Mouse (Mus musculus): ENCODE results near the gene Adam17.
"Not testable (repeated sequence)": the region's sequence is repeated elsewhere in the genome, so short reads cannot be mapped to it uniquely, and the experiment has no call there.

Gene Adam17

DNA sequence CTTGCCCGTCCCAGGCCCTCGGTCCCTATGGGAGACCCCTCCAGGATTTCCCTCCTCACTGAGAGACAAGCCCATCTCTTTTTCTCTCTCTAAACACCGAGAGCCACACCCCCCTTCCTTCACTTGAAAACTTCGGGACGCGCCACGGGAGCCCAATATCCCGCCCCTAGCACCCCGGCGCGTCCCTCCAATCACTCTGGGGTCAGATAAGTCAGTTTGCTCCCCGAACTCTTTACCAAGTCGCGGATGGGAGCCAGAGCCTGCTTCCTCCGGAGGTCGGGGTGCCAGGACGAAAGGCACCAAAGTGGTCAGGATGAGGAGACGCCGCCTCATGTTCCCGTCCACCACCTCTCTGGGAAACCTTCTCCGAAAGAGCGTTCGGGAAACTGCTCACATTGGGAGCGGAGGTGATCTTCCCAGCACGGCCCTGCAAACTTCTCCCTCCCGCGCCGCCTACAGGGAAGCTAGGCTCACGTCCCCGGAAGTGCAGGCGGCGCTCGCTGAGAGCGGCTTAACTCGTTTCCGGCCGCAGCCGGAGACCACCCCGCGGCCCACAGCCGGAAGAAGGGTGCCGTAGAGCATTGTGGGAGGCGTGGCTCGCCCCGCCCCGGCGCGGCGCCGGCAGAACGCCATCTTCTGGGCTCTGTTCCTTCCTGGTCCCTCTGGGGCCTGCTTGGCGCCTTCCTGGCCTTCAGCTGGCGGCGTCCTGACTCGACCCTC lies at the start of gene Adam17:
Gene Adam17 (minus strand): TSS at position 533 of the 720 bp plus-strand sequence.
- ATAC-seq (ENCODE audit: insufficient number of reproducible peaks, low FRiP score, low TSS enrichment) = peak; percentile 99

DNA sequence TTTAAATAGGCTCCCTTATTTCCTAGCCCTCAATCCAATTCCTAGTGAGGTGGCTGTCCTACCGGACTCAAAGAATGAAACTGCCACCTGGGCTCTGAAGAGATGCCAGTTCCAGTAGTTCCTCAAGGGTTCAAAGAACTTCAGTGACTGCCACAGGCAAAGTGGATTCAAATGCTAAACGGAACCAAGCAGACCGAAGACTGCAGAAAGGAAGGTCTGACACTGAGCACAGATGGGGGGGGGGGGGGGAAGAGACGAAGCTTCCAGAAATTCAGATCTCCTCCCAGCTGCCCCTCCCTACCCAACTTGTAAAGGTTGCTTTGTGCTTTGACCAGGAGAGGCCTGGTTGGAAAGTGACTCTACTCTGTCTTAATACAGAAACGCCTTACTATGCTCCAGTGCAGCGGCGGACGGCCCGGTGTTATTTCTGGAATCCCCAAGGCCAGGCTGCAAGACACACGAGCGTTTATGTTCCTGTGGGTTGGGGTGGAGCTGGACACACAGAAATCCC lies 45.2 kb upstream of the Adam17 start:
- no peak for ATAC-seq (ENCODE audit: insufficient number of reproducible peaks, low FRiP score, low TSS enrichment)

DNA sequence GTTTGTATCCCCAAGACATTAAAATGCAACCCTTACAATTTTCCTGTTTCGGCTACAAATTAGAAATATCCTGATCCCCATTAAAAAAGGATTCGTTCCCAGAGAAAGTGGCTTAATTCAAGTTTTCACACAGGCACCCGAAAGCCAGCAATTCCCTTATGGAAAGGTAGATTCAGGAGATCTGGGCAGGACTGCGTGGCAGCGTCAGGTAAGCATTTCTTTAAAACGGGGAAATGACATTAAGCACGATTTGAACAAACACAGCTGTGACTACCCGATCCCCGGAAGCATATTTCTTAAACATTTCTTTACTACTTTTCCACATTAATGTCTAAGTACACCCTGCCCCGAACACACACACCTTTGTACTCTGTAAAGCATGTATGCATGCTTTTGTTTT lies 44.7 kb upstream of the Adam17 start:
- no peak for ATAC-seq (ENCODE audit: insufficient number of reproducible peaks, low FRiP score, low TSS enrichment)

DNA sequence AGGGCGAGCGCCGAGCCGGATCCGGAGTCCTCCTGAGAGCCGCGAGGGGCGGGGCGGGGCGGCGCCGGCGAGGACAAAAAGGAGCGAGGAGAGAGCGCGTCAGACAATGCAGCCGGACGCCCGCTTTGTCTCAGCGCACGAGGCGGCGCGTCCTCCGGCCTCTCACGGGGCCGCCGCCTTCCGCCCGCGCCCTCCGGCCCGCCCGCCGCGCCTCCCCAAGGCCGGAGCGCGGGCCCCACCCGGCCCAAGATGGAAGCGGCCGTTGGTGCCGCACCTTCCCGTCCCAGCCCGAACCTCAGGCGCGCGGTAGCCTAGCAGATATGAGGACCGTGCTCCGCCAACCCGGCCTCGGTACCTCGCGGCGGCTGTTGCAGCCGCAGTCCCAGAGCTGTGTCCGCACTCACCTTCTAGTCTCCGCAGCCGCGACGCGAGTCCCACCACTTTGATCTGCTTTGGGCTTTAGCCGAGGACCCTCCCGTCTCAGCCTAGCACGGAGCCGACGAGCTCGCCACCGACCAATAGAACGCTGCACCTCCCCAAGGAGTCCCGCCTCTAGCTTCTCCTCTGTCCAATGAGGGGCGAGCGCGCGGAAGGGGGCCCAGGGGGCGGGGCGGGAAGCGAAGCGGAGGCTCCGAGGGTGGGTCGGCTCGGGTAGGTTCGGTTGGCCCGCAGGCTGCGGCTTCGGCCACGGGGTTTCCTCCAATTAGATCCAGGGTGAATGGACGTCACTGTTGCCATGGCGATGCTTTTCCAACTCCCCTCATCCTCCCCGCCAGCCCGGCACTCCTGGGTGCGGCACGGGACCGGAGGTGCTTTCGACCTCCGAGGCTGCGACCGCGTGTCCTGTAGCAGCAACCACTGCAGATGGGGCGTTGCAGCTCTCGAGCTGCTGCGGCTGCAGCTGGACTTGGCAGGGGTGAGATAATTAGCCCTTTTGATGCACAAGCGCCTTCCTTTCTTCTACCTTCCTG lies 44.0 kb upstream of the Adam17 start, which contains the start of gene Ywhaq:
Gene Ywhaq (minus strand): TSS at position 538 of the 971 bp plus-strand sequence.
- ATAC-seq (ENCODE audit: insufficient number of reproducible peaks, low FRiP score, low TSS enrichment) = peak; percentile 94

DNA sequence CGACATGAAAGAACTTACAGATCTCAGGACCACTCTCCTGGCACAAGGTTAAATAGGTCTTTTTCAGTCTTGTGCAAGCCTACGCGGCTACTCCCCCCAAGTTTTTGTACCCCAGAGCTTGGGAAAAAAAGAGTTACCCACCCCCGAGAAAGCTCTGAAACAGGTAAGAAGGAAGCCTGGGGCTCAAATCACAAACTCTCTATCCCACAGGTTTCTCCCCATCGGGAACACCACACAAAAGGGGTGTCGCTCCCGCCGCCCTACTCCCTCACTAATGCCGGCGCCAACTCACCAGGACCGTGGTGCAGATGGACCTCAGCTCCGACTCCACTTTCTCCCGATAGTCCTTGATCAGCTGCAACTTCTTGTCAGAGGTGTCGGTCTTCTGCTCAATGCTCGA lies 43.1 kb upstream of the Adam17 start:
- ATAC-seq (ENCODE audit: insufficient number of reproducible peaks, low FRiP score, low TSS enrichment) = no peak

DNA sequence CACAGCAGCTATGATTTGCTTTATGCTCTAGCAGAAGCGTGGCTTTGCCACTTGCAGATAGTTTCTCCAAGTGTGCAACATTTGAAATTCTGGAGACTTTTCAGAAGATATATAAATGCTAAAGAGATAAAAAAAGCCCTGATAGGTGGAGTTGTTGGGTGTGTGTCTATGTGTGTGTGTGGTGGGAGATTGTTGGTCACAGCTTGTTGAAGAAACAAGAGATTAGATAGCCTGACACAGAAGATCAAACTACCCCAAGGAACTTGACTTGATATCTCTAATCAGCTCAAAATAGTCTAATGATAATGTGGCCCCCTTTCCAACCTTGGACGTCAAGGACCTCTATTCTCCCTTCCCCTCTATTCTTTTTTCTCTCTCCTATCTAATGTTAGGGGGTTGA lies 37.2 kb upstream of the Adam17 start:
- no peak for ATAC-seq (ENCODE audit: insufficient number of reproducible peaks, low FRiP score, low TSS enrichment)

DNA sequence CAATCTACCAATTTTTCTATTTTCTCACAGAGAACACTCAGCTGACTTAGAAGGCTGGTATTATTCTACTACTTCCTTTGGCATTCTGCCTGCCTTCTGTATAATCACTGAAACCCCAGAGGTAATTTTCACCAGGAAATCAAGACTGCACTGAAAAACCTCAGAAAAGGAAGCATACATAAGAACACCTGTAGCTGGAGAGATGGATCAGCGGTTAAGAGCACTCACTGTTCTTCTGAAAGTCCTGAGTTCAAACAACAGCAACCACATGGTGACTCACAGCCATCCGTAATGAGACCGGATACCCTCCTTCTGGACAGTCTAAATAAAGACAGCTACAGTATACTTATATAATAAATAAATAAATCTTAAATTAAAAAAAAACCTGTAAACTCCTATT lies 36.2 kb upstream of the Adam17 start:
- ATAC-seq (ENCODE audit: insufficient number of reproducible peaks, low FRiP score, low TSS enrichment) = no peak

DNA sequence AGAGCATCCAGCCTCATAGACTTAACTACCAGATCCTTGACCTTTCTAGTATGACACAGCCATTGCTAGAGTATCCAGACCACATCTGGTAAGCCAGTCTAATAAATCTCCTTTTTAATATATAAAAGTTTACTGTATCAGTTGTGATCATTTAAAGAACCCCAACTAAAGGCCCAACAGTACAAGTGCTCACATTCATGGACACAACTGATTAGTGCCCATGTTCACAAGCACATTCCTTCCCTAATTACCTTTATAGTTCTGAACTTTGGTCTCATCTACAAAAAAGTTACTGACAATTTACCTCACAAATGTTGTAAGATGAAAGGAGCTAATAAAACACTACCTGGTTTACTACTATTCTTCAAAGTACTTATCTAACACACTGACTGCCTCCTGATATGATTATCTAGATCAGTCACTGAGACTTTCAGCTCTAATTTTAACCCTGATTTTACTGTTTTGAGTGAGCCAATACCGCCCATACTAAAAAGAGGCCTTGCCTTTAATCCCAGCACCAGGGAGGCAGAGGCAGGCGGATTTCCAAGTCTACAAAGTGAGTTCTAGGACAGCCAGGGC lies 35.4 kb upstream of the Adam17 start:
- no peak for ATAC-seq (ENCODE audit: insufficient number of reproducible peaks, low FRiP score, low TSS enrichment)

DNA sequence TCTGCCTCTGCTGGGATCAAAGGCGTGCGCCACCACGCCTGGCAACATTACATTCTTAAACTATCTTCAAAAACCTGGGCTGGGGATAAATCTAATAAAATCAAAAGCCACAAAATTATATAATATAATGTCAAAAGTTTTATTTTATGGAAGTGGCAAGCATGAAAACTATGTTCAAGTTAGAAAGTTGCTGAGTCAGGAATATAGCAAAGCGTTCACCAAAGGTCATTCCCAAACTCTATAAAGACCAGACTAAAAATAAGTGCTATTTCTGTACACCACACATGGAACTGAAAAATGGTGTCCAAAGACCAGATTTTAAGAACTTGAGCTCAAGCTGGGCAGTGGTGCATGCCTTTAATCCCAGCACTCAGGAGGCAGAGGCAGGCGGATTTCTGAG lies 29.3 kb upstream of the Adam17 start:
- no peak for ATAC-seq (ENCODE audit: insufficient number of reproducible peaks, low FRiP score, low TSS enrichment)

DNA sequence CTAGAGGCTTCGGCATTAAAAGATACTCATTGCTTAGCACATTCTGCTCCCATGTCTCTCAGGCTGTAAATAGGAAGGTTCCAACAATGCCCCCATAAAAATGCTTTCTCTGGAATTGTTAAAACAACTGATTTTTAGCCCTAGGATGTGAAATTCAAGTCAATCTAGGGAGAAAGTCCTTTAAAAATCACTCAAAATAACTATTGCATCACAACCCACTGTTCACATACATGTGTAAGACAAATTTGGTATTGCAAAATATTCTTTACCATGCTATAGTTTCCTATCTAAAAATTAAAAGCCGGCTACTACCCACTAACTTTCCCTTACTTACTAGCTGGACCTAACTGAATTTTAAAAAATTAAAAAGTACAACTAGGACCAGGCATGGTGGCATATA lies 12.8 kb upstream of the Adam17 start:
- no peak for ATAC-seq (ENCODE audit: insufficient number of reproducible peaks, low FRiP score, low TSS enrichment)

DNA sequence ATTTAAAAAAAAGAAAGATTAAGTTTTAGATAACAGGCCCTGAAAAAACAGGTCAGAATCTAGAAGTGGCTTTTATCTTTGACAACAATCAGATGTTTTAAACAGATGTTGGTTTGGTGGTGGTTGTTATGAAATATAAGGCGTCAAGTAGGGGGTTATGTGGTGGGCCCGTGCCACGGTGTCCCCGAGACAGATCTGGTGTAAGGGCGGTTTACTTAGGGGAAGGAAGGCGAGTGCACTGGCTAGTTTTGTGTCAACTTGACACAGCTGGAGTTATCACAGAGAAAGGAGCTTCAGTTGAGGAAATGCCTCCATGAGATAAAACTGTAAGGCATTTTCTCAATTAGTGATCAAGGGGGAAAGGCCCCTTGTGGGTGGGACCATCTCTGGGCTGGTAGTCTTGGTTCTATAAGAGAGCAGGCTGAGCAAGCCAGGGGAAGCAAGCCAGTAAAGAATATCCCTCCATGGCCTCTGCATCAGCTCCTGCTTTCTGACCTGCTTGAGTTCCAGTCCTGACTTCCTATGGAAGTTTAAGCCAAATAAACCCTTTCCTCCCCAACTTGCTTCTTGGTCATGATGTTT lies 5.4 kb upstream of the Adam17 start:
- not testable (repeated sequence) for ATAC-seq (ENCODE audit: insufficient number of reproducible peaks, low FRiP score, low TSS enrichment)

DNA sequence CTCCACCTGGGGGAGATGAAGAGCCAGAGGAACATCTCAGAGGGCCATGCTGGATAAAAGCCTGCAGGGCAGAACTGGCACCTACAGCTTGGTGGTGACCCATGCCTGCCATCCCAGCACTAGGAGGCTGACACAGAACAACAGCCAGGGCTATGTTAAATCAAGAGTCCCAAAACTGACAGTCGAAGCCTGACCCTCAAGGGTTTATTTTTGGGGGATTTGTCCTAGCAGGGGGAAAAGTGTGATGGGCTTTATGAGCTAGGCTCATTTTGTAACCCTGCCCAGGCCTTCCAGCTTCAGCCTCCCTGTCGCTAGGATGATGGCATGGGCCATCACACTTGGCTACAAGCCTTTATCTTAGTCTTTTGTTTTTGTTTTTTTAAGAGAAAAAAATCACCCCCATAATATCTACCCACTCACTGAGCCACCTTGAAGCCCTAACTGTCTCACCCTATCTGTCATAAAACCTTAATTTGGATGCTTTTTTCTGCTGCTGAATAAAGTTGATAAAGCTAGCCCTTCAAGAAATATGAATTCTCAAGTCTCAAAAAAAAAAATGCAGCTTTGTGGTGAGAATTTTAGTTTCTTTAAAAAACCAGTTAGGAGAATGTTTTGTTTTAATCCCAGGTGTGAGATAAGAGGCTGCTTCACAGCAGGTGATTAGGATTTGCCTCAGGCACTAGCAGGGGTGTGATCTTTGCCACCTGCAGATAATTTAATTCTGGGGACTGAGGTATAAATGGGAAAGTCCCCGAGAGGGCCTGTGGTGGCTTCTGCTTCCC lies 2.1 kb upstream of the Adam17 start:
- no peak for ATAC-seq (ENCODE audit: insufficient number of reproducible peaks, low FRiP score, low TSS enrichment)

DNA sequence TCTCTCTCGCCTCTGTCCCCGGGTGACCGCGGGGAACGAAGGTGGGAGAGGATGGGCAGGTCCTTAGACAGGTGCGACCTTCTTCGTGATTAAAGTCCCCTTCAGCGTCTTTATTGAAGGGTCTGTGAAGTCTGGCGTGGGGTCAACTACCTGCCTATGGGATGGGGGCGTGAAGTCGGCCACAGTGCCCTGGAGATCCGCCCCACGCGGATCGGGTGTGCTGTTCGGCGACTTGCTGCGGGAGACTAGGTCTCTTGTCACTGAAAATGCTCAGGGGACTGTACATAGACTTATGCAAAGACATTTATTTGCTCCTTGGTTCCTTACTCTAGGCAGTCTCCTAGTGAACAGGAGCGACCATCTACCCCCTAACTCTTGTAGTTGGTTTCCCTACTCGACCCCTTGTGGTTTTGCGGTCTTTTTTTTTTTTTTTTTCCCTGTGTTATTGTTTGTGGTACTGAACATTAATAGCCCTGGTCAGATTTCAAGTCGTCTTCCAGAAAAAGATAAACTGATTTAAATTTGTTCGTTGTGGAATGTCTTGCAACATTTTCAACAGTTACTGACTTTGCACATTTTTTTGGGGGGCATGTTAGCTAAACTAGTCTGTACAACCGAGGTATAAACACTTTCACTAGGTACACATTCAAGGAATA lies 516 bp upstream of the Adam17 start:
- ATAC-seq (ENCODE audit: insufficient number of reproducible peaks, low FRiP score, low TSS enrichment) = no peak; the same call in 1 of the 2 replicates

DNA sequence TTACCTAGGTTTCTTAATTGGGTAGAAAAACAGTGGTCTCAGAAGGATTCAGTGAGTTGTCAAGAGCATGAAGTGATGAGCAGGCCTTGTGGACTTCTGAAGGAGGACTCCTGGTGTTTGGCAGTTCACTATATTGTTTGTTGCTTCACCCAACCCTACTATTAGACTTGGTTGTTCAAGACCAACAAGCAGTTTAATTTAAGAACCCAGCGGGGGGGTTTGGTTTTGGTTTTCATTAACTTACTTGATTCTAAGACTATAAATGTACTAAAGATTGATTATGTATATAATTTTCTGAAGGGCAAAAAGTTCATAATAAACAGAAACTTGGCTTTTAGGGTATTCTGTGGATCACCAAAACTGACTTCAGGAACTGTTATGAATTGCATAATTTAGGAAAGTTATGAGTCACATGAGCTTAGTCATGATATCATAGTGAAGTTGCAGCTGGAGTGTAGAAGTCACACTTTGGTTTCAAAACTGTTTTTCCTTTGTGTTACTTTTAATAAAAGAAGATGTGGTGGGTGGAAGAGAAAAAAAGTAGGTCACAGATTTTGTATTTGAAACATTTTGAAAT lies 3.3 kb downstream of the Adam17 start:
- no peak for ATAC-seq (ENCODE audit: insufficient number of reproducible peaks, low FRiP score, low TSS enrichment)

DNA sequence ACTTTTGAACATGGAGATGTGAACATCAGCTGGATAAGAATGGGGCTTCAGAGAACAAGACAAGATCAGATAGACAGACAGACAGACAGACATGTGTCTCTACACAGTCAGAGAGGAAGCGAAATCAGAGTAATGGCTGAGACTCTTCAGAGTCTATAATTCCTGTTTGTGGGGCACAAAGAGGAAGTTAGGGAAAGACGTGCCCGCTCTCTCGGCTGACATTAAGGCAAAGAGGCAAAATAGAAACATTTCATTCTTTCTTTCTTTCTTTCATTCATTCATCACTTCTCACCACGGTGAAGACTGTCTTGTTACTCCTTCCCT lies 4.4 kb downstream of the Adam17 start:
- no peak for ATAC-seq (ENCODE audit: insufficient number of reproducible peaks, low FRiP score, low TSS enrichment)

DNA sequence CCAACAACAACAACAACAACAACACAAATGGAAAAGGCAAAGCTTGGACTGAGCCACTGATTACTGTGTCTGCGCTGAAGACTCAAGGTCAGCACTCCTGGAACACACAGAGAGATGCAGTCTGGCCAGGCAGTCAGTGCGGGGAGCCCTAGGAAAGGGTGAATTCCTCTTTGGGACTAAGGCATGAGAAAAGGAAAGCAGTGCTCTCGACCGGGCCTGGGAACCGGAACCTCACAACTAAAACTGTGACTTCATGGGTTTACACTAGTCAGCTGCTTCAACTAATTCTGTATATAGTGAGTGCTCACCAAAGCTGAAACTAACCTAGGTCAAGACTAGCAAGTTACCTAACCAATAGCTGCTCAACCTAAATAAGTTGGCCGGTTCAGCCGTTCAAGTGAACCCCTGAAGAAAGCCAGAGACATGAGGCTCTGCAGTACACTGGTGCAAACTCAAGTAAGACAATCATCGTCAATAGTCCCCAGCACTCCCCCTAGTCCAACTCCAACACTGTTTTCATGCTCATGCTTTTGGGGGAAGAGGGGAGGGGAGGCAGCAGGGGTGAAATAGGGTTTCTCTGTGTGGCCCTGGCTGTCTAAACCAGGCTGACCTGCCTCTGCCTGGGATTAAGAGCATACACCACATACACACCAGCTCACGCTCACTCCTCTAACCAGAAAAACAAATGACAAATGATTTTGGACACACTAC lies 4.9 kb downstream of the Adam17 start:
- no peak for ATAC-seq (ENCODE audit: insufficient number of reproducible peaks, low FRiP score, low TSS enrichment)

DNA sequence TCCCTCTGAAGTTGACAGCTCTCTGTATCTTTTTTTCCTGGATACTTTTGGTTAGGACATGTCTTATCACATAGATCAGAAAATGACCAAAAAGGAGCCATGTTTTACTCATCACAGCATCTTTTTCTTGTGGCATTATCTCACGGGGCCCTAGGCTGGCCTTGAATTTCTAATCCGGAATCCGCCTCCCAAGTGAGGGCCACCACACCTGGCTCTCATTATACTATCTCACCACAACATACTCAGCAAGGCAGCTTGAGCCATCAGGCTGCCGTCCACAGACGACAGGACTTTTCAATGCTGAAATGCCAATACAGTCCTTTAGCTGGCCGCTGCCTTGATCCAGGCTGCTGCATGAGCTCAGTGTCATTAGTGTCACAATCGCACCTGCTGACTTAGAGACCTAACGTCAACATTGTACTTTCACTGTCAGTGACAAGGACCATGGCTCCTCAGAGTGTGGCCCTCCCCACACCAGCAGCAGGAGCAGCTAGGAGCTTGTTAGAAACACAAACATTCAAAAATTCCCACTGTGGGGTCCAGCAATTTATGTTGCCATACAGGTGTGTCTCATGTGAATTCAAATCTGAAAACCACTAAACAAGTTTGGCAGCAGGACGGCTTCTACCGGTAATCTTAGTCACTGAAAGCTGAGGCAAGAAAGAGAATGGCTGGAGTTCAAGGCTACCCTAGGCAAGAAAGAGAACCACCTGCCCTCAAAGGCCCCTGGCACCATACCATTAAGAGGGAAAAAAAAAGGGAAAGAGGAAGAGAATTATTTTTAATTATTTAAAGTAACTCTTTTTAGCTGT lies 8.6 kb downstream of the Adam17 start:
- ATAC-seq (ENCODE audit: insufficient number of reproducible peaks, low FRiP score, low TSS enrichment) = no peak

DNA sequence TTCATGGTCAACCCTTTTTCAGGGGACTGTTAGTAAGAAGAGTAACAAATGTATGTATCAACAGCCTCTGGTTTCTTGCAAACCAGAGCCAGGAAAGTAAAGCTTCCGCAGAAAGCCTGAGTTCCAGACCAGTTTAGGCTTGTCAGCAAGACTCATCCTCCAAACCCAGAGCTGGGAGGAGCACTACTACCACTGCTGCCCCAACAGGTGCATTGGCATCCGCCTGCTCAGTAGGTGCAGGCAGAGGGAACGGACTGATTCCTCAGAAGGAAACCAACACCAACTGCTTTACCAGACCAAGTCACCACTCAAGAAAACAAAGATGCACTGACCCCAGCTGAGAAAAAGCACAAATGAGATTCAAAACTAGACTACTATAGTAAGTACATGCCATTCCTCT lies 10.2 kb downstream of the Adam17 start:
- no peak for ATAC-seq (ENCODE audit: insufficient number of reproducible peaks, low FRiP score, low TSS enrichment)

Measured in cerebellum, adult (tissue).